Mouse (Mus musculus): Measurements from ENCODE around the gene Ctcf.

DNA sequence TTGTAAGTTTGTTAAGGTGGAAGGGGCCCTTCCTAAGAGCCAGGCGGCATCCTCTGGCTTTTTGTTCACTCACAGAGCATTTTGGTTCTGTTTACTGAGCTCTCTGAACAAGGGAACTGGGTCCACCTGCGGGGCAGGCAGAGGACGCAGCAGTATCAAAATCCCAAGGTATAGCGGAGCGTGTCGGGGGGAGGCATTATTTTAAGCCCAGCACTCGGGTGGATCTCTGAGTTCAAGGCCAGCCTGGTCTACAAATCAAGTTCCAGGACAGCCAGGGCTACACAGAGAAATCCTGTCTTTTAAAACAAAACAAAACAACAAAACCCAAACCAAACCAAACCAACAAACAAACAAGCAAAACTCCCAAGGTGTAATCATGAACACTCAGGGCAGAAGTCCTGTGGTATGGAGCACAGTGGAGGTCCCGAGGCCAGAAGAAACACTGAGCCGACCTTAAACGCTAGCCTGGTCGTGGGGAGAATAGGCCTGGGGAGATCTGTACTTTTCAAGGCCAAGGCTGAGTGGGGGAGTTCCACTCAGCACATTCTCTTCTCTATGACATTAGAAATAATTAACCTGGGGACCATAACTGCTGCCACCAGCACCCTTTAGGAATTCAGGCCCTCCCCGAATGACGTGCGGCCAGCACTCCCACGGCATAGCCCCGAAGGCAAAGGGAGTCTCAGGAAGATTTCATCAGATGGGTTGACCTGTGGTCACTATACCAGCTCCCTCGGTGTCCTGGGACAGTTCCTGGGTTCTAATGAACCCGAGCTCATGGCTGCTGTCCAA lies 41.7 kb upstream of the Ctcf start:
- TF ChIP-seq CTCF (IDR thresholded peaks at IDR 0.05; ENCODE audit: control insufficient read depth, insufficient read depth, insufficient read length), result no peak
- TF ChIP-seq MAX (IDR thresholded peaks at IDR 0.05), result no peak
